Mouse (Mus musculus) right cerebral cortex, postnatal 14 days (tissue): ENCODE data around the gene Dazl.

ENCODE experiments used
- DNase-seq: peaks from one replicate; pipeline ENCODE4 v3.0.0; 2022

Dazl gene

GRCm38 (mm10) chr17:50293241-50293731 is at the start of gene Dazl:
TSS of gene Dazl (minus strand) at chr17:50293636.
- DNase-seq, result peak; percentile 9

- no peak for DNase-seq
Observed at GRCm38 (mm10) chr17:50341850-50342544, 48.6 kb upstream of the Dazl start.

GRCm38 (mm10) chr17:50338901-50339300 is 45.5 kb upstream of the Dazl start:
- DNase-seq, result no peak

GRCm38 (mm10) chr17:50335776-50336175 is 42.3 kb upstream of the Dazl start:
- DNase-seq, result no peak

GRCm38 (mm10) chr17:50334694-50335093 is 41.3 kb upstream of the Dazl start:
- no peak for DNase-seq

- no peak for DNase-seq
Observed at GRCm38 (mm10) chr17:50332012-50332300, 38.5 kb upstream of the Dazl start.

DNA sequence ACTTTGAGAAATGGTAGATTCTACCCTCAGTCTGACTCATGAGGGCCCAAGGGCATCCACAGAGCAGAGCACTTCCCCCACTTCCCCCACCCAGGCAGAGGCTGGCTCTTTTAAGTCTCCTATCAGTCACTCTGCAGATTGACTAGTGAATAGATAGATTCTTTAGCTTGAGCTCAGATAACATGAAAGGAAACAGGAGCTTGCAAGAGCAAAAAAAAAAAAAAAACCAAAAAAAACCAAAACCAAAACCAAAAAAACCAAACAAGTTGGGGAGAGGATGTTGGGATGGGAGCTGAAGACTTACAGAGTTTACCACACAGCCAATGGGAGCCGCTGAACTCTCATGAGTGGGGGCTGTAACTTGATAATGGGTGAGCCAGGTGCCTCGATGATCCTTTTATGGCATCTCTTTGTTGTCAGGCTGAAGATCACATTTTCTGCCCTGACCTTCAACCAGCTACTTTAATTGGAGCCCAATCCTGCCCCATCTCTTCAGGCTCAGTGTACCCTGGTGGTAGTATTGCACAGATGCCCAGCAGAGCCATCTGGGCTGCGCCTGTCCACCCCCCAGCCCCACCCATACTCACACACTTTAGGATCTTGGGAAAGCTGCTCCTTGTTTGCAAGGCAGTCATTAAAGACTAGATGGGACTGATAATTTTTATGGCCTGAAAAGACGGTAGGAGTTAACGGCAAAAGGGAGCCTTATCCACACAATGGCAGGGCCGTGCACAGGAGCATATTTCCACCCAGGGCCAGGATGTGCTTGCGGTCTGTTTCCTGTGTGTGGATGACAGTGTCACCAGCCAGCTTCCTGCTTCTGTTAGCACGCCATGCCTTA is 38.0 kb upstream of the Dazl start:
- DNase-seq, result no peak

DNA sequence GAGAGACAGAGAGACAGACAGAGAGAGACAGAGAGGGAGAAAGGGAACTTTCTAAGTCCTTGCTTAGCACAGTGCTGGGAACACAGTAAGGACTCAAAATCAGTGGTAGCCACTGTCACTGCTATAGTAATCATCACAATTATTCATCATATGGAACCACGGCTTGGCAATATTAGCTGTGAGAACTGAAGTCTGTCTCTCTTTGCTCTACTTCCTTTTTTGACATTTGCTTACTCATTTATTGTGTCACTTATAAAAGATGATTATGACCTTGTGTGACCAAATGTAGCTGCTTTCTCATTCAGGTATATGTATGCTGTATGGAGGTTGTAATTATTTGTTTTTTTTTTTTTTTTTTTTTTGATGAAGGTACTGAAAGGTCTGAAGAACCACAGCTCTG is 36.8 kb upstream of the Dazl start:
- no peak for DNase-seq

DNA sequence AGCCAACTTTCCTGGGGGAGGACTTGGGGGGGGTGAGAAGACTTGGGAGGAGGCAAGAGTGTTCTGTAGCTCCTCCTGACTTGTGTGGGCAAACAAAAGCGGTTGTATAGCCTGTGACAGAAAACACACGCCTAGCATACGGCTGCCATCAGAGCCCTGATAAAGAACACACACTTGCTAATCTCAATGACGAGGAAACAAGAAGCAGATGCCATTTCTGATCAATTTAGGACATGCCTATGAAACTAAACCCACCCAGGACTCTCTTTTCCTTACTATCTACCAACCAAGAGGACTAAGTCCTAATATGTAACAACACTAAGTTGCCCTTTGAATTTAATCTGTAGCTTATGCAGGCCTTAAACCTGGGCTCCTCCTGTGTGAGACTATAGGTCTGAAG is 31.2 kb upstream of the Dazl start:
- DNase-seq, result no peak

GRCm38 (mm10) chr17:50318810-50319209 is 25.4 kb upstream of the Dazl start:
- DNase-seq, result no peak

DNA sequence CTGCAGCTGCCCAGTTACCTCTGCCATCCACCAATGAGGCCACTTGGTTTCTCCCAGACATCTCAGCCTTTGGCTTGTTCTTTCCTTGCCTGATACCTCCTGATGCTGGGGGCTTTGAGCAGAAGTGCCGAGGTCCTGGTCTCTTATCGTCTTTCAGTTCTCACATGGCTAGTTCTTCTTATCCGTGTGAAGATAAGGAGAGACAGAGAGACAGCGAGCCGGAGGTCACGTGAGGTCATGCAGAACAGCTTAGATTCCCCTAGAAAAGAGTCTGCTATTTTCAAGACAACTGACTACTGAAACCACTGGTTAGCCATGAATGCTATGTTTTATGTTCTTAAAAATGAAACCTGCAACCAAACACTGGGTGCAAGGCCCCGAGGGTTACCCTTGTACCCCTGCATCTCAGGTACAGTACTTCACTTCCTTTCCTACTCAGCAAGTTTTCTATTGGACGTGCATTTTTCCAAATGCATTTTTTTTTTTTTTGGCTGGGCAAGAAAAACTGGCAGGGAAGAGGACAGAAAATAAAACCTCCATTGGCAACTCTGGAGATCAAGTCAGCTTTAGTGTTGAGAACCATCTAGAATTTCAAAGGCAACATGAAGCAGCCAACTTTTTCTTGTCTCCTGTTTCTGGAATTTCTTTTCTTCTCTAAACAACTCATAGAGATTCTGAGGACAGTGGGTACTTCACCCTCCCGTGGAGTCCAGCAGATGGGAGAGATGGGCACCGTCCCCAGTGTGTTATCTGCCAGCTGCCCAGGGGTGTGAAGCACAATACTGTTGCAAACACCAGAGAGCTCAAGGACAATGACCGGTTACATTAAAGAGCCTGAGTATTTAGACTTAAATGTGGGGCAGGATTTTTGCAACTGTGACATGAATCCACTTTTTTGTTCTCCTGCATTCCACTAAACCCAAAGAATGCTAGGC is 23.0 kb upstream of the Dazl start:
- no peak for DNase-seq

GRCm38 (mm10) chr17:50310148-50310802 is 16.8 kb upstream of the Dazl start:
- no peak for DNase-seq

GRCm38 (mm10) chr17:50309512-50310072 is 16.2 kb upstream of the Dazl start:
- DNase-seq, result no peak

- DNase-seq, result no peak
Observed at GRCm38 (mm10) chr17:50308880-50309279, 15.4 kb upstream of the Dazl start.

- no peak for DNase-seq
Observed at GRCm38 (mm10) chr17:50308059-50308647, 14.7 kb upstream of the Dazl start.

DNA sequence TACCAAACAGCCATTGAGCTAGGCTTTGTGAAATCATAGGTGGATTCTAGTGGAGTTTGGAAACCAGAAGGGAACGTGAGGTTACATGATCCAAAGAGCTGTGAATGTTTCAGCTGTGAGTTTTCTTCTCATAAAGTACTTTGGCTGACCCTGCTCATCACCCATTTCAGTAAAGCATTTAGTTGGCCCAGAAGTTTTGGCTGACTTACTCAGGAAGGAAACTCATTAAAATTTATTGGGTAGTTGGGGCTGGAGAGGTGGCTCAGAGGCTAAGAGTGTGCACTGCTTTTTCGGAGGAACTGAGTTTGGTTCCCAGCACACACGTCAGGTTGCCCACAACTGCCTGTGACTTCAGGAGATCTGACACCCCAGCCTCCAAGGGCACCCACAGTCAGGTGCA is 9.4 kb upstream of the Dazl start:
- DNase-seq, result no peak

DNA sequence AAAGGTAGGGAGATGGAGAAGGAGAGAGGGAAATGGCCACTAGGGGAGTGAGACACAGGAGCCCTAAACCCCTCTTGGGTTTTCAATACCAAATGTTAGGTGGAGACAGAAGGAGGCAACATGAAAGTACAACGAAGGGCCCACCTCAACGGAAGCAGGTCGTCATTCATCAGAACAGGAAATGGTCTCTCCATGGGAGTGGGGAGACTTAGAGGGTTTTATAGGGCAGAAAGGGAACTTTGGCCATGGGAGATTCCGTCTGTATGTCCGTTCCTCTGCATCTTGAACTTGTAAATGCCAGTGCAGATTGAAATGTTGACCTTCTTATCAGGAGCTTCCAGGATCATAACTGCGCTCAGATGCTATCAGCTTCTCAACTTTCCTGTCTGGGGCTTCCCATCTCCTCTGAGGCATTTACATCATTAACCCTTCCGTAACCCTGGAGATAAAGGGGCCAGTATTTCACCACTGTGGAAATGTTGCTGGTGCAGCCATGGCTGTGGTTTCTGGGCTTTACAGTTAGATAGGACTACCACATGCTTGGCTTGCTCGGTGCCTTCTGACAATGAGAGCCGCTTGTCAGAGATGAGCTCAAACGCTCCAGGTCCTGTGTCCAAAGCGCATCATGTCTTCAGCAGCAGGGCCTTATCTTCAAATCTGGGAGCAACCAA is 6.9 kb upstream of the Dazl start:
- no peak for DNase-seq

DNA sequence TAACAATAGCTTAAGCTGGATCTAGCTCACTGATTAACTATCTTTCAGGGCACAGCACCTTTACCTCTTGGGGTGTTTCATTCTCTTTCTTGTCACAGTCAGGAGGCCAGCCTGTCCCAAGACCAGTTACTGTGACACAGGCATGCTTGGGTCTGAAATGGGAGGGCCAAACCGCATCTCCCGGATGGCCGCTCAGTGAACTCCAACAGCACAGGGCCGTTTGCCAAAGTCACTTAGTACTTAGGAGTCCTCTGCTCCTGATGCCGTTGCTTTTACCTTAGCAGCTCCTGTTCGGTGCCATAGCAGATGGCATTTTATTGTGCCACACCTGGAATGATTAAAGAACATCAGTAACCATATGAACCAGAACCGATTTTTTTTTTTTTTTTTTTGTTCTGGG is 5.4 kb upstream of the Dazl start:
- no peak for DNase-seq

DNA sequence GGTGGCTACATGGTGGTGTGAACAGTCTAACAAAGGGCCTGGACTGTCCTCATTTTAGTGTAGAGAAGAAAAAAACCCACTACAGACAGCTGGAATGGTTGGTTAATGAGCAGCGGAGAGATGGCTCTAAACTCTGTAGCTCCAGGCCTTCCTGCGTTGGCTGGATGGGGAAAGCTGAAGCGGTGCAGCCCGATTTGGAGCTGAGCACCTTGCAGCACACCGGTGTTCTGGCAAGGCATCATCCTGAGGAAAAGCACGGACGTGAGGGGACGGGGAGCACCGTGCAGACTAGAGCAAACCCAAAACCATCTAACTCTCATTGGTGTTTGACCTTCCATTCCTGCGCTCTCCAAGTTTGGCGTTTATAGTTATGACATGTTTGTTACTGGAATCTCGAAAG is 1.3 kb upstream of the Dazl start:
- no peak for DNase-seq

GRCm38 (mm10) chr17:50292661-50293171 is 720 bp downstream of the Dazl start:
- peak; percentile 79 for DNase-seq
